Mouse (Mus musculus): Measurements from ENCODE around the gene Gm3604.
"Not testable (repeated sequence)": the region's sequence is repeated elsewhere in the genome, so short reads cannot be mapped to it uniquely, and the experiment has no call there.

The Gm3604 gene

GRCm38 (mm10) chr13:62382952-62383351 is at the start of gene Gm3604:
TSS of gene Gm3604 (minus strand) at chr13:62383177.
- DNase-seq = peak; percentile 7

GRCm38 (mm10) chr13:62399206-62399605 is 16.2 kb upstream of the Gm3604 start:
- DNase-seq = not testable (repeated sequence)

GRCm38 (mm10) chr13:62390076-62390620 is 7.2 kb upstream of the Gm3604 start:
- not testable (repeated sequence) for DNase-seq

- DNase-seq = no peak
These were observed 51.2 kb downstream of the Gm3604 start for GRCm38 (mm10) chr13:62331786-62332185.

GRCm38 (mm10) chr13:62331381-62331780 is 51.6 kb downstream of the Gm3604 start:
- DNase-seq = no peak

All from cerebellum, adult 9-11 months (tissue).